ENCODE assay signal across 9 mouse cellular contexts in genomic region chr4:133753375-133754190, GRCm38 (mm10). TPM values are rescaled to one million over a fixed set of nuclear protein-coding genes. Genes with fewer than 3 reads are reported as not detected.
DNase-seq lines count a peak whose midpoint lies in the region; ATAC-seq and TF ChIP-seq lines count a peak whose summit lies in the region.
"Had no signal": no experiment of that assay in that cellular context is flagged by ENCODE, and none has a peak within 500 bp of the region (broad histone marks: within the 10 kb centered on the region; RNA-seq: fewer than 3 reads in every experiment).

No protein-coding gene starts in this region.

- H3K9ac ChIP-seq in hindbrain, embryonic 13.5 days, result peak overlapping the region; percentile 100

- H3K36me3 ChIP-seq in hindbrain, embryonic 13.5 days, result peaks cover 6% of the 10 kb centered on the region
- H3K36me3 ChIP-seq in small intestine, adult 2 months (ENCODE audit: control insufficient read depth, insufficient read depth, low read length), result 0 out of 2 replicates have a peak, but pooled peaks cover 2% of the 10 kb centered on the region

- peak overlapping the region; percentile 100 for H3K27ac ChIP-seq in hindbrain, embryonic 13.5 days
- H3K27ac ChIP-seq in left cerebral cortex, adult 2 months, result peak overlapping the region; percentile 97
- peak overlapping the region; percentile 97 for H3K27ac ChIP-seq in small intestine, adult 2 months (ENCODE audit: insufficient read depth, low read depth, low read length)
- H3K27ac ChIP-seq: macrophage had no signal

- peak; percentile 55 for ATAC-seq in hindbrain, embryonic 13.5 days (ENCODE audit: low FRiP score)
- no peak for ATAC-seq in erythroid progenitor cell, adult 5-6 weeks (replicated peaks; ENCODE audit: low FRiP score, poor library complexity, severe bottlenecking)

- H3K4me1 ChIP-seq in hindbrain, embryonic 13.5 days (replicated peaks), result peaks cover 48% of the 10 kb centered on the region
- H3K4me1 ChIP-seq in small intestine, adult 2 months (ENCODE audit: control insufficient read depth, insufficient read depth, insufficient read length, low read length), result peaks cover 19% of the 10 kb centered on the region

- WGBS in hindbrain, embryonic 13.5 days, result 1% methylated on average over 31 of the region's 99 CpGs
- WGBS in small intestine, adult 2 months, result 0% methylated on average over 65 of the region's 99 CpGs

- H3K9me3 ChIP-seq in hindbrain, embryonic 13.5 days, result no peaks in the 10 kb centered on the region

- intact Hi-C loops in left cerebral cortex, adult 2 months (cut with DNase I), result loop anchor here (1.0 to 10.0 kb wide), 2 partner anchors 81 to 159 kb away; partner anchors contain the start of gene Pigv

- H3K27me3 ChIP-seq in hindbrain, embryonic 13.5 days, result no peaks in the 10 kb centered on the region
- H3K27me3 ChIP-seq in small intestine, adult 2 months (ENCODE audit: control insufficient read depth, insufficient read depth, low read length), result no peaks in the 10 kb centered on the region; the same call in 1 of the 2 replicates

- DNase-seq in MN1 (ENCODE audit: low spot score), result peak; percentile 78
- DNase-seq in cerebellum, adult 18-20 months, result peak; percentile 61 to 77
- DNase-seq in frontal cortex, postnatal 14 days (ENCODE audit: low spot score in 2 of 2), result peak; percentile 57 to 61
- peak; percentile 65 to 71 for DNase-seq in left cerebral cortex, adult 2 months (ENCODE audit: extremely low spot score in 1 of 2, low spot score in 2 of 2)
- DNase-seq in mesoderm, embryonic 11.5 days (ENCODE audit: low read depth, low spot score), result peak; percentile 89

- TF ChIP-seq CTCF in left cerebral cortex, adult 2 months (IDR thresholded peaks at IDR 0.05), result no peak
- TF ChIP-seq CTCF in small intestine, adult 2 months (IDR thresholded peaks at IDR 0.05; ENCODE audit: extremely low read depth, insufficient read length, insufficient replicate concordance, low read depth, low read length), result no peak

- peak overlapping the region; percentile 93 for H3K4me2 ChIP-seq in hindbrain, embryonic 13.5 days

- peak overlapping the region; percentile 100 for H3K4me3 ChIP-seq in hindbrain, embryonic 13.5 days
- H3K4me3 ChIP-seq in left cerebral cortex, adult 2 months, result peak overlapping the region; percentile 96
- peak overlapping the region; percentile 99 for H3K4me3 ChIP-seq in small intestine, adult 2 months (ENCODE audit: low read depth, low read length)

- TF ChIP-seq POLR2A in small intestine, adult 2 months (IDR thresholded peaks at IDR 0.05; ENCODE audit: low read depth, low read length), result peak; percentile 68; the same call in 1 of the 2 replicates

RNA-seq across cellular contexts. Expression of gene Arid1a, which starts 3.0 kb away (rescaled TPM):
- polyA plus RNA-seq in hindbrain, embryonic 13.5 days (2015; fragmentation: Nextera tagmentation; extraction: Ambion mirVana), result 35.6 and 37.4 TPM in 2 replicates
- 10 to 100 TPM; 90.9 to 98.6 TPM for total RNA-seq in left cerebral cortex, adult 2 months (2021)
- 42.1 and 74.9 TPM in 2 replicates for polyA plus RNA-seq in small intestine, adult 2 months (2012; rRNA removed)
- 65.8 and 102 TPM in 2 replicates for total RNA-seq in erythroid progenitor cell, adult 5-6 weeks (2015; ENCODE audit: low replicate concordance)
- 42.9 and 69.1 TPM in 2 replicates for total RNA-seq in erythroid progenitor cell, adult 5-6 weeks (2017; ENCODE audit: low replicate concordance)
